Mouse (Mus musculus): Measurements from ENCODE around the gene Svep1. TPM values are rescaled to one million over a fixed set of nuclear protein-coding genes. Genes with fewer than 3 reads are reported as not detected.

Svep1 gene
- total RNA-seq, 2 experiments from 2014 or later: not detected

GRCm38 (mm10) chr4:58032714-58033113 is 173.9 kb downstream of the Svep1 start:
- no peak for ATAC-seq (replicated peaks; ENCODE audit: low FRiP score, low TSS enrichment, poor library complexity, severe bottlenecking)

GRCm38 (mm10) chr4:58009024-58009423 is 197.6 kb downstream of the Svep1 start, which contains the start of gene Txndc8:
Txndc8 (minus strand) TSS chr4:58009124.
- no peak for ATAC-seq (replicated peaks; ENCODE audit: low FRiP score, low TSS enrichment, poor library complexity, severe bottlenecking)

- ATAC-seq (replicated peaks; ENCODE audit: low FRiP score, low TSS enrichment, poor library complexity, severe bottlenecking): no peak
Measured at GRCm38 (mm10) chr4:58003501-58003900, 203.2 kb downstream of the Svep1 start.

Other genes starting within 250 kb of the Svep1 start
- not detected in 2 replicates for gene Txndc8, start 197.7 kb downstream of the Svep1 start, total RNA-seq (2014; fragmentation: Nextera tagmentation)
- gene Txndc8, start 197.7 kb downstream of the Svep1 start, total RNA-seq (2017): not detected in 2 replicates
- not detected in 2 replicates for gene Musk, start 79.1 kb upstream of the Svep1 start, total RNA-seq (2014; fragmentation: Nextera tagmentation)
- gene Musk, start 79.1 kb upstream of the Svep1 start, total RNA-seq (2017): not detected in 2 replicates